Mouse (Mus musculus): ENCODE results near the gene Celsr3. TPM values are rescaled to one million over a fixed set of nuclear protein-coding genes. Genes with fewer than 3 reads are reported as not detected.

Celsr3 gene
- polyA plus RNA-seq, 1 experiment from 2014 or later = 5.4 TPM

DNA sequence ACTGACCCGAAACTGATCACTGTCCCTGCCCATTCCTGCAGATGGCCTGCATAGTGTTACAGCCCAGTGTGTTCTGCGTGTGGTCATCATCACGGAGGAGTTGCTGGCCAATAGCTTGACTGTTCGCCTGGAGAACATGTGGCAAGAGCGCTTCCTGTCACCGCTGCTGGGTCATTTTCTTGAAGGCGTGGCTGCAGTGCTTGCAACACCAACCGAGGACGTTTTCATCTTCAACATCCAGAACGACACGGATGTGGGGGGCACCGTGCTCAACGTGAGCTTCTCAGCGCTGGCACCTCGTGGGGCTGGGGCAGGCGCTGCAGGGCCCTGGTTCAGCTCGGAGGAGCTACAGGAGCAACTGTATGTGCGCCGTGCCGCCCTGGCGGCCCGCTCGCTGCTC is 5.5 kb downstream of the Celsr3 start:
- Histone ChIP-seq H3K27ac (ENCODE audit: low read depth, low read length) (no peak overlapping the region), H3K36me3 (ENCODE audit: control insufficient read depth, insufficient read depth, low read length) (no peaks in the 10 kb centered on the region; the same call in 1 of the 2 replicates), H3K4me1 (ENCODE audit: control insufficient read depth, insufficient read depth, low read length) (peaks cover 26% of the 10 kb centered on the region), H3K27me3 (ENCODE audit: control insufficient read depth, insufficient read depth, low read length) (peaks cover 42% of the 10 kb centered on the region), H3K4me2 (peak overlapping the region; percentile 88), H3K9ac (ENCODE audit: low read length) (no peak overlapping the region), H3K9me3 (ENCODE audit: control insufficient read depth, low read length) (no peaks in the 10 kb centered on the region), H3K4me3 (ENCODE audit: low read depth, low read length) (peak overlapping the region; percentile 38)
- DNase-seq (ENCODE audit: low spot score, missing footprints) (peak; percentile 91), ATAC-seq (ENCODE audit: low FRiP score) (no peak)
- WGBS = 10% methylated on average over 23 of the region's 23 CpGs

DNA sequence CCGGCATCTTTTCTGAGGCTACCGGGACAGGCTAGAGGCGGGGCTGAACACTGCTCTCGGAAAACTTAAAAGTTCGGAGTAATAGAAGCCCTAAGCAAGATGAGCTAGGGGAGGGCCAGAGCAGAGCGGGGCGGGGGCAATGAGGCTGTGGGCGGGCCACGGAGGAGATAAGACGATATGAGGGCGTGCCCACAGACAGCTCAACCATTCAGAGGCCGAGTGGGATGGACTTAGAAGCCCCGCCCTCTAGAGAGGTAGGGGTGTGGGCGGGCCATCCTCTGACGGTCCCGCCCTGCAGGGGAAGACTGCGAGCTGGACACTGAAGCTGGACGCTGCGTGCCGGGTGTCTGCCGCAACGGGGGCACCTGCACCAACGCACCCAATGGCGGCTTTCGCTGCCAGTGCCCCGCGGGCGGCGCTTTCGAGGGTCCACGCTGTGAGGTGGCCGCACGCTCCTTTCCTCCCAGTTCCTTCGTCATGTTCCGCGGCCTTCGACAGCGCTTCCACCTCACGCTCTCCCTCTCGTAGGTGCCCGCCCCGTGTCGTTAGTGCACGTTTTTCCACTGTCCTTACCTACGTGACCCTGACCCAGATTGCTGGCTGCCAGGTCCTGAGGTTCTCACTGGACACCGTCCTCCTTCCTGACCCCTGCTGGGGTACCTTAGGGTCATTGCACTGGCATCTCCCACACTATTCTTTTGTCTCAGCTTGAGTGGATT is 6.4 kb downstream of the Celsr3 start:
- Histone ChIP-seq H3K27me3 (ENCODE audit: control insufficient read depth, insufficient read depth, low read length) (peaks cover 35% of the 10 kb centered on the region), H3K4me1 (ENCODE audit: control insufficient read depth, insufficient read depth, low read length) (peaks cover 19% of the 10 kb centered on the region), H3K4me2 (peak overlapping the region; percentile 88), H3K36me3 (ENCODE audit: control insufficient read depth, insufficient read depth, low read length) (no peaks in the 10 kb centered on the region; the same call in 1 of the 2 replicates), H3K27ac (ENCODE audit: low read depth, low read length) (no peak overlapping the region), H3K9ac (ENCODE audit: low read length) (no peak overlapping the region), H3K4me3 (ENCODE audit: low read depth, low read length) (peak overlapping the region; percentile 38), H3K9me3 (ENCODE audit: control insufficient read depth, low read length) (no peaks in the 10 kb centered on the region)
- 7% methylated on average over 40 of the region's 46 CpGs for WGBS
- ATAC-seq (ENCODE audit: low FRiP score) (peak; percentile 97), DNase-seq (ENCODE audit: low spot score, missing footprints) (peak; percentile 97)

DNA sequence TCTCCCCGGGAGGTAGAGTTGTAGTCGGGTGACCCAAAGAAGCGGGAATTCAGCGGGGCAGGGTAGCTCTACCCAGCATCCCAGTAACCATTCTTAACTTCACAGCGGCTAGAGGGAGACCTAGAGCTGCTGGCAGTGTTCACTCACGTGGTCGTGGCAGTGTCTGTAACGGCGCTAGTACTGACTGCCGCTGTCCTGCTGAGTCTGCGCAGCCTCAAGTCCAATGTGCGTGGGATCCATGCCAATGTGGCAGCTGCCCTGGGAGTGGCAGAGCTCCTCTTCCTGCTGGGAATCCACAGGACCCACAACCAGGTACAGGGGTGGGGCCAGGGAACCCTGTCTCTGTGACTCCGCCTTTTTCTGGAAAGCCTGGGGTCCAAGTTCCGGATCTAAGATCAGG is 16.9 kb downstream of the Celsr3 start:
- no peak overlapping the region for H3K27ac ChIP-seq (ENCODE audit: low read depth, low read length)
- H3K4me1 ChIP-seq (ENCODE audit: control insufficient read depth, insufficient read depth, low read length) = no peaks in the 10 kb centered on the region
- DNase-seq (ENCODE audit: low spot score, missing footprints) (peak; percentile 77), ATAC-seq (ENCODE audit: low FRiP score) (peak; percentile 33; the same call in 1 of the 2 replicates)
- no peak overlapping the region for H3K9ac ChIP-seq (ENCODE audit: low read length)
- H3K36me3 ChIP-seq (ENCODE audit: control insufficient read depth, insufficient read depth, low read length) = 0 out of 2 replicates have a peak, but pooled peaks cover 2% of the 10 kb centered on the region
- no peaks in the 10 kb centered on the region for H3K27me3 ChIP-seq (ENCODE audit: control insufficient read depth, insufficient read depth, low read length)
- 25% methylated on average over 14 of the region's 14 CpGs for WGBS
- H3K4me3 ChIP-seq (ENCODE audit: low read depth, low read length) = no peak overlapping the region
- H3K9me3 ChIP-seq (ENCODE audit: control insufficient read depth, low read length) = no peaks in the 10 kb centered on the region
- no peak overlapping the region for H3K4me2 ChIP-seq

DNA sequence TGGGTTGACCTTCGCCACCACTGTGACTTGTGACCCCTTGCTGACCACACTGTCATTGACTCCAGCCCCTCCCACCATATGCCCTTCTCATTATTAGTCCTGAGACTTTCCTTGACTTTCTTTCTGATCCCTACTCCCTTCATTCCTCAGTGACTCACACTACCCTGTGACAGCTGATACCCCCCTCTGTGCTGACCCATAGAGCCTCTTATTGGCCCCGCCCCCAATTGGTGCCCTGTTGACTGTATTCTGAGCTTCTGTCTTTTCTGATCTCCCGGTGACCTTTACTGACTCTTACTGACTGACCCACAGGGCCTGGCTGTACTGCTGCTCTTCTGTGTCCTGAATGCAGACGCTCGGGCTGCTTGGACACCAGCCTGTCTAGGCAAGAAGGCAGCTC is 19.3 kb downstream of the Celsr3 start:
- no peaks in the 10 kb centered on the region for H3K4me1 ChIP-seq (ENCODE audit: control insufficient read depth, insufficient read depth, low read length)
- no peak for ATAC-seq (ENCODE audit: low FRiP score)
- peak; percentile 35 for DNase-seq (ENCODE audit: low spot score, missing footprints)
- 0 out of 2 replicates have a peak, but pooled peaks cover 5% of the 10 kb centered on the region for H3K36me3 ChIP-seq (ENCODE audit: control insufficient read depth, insufficient read depth, low read length)
- no peak overlapping the region for H3K4me2 ChIP-seq
- H3K4me3 ChIP-seq (ENCODE audit: low read depth, low read length) = no peak overlapping the region
- H3K27ac ChIP-seq (ENCODE audit: low read depth, low read length) = no peak overlapping the region
- WGBS = 84% methylated on average over 5 of the region's 5 CpGs
- H3K9me3 ChIP-seq (ENCODE audit: control insufficient read depth, low read length) = no peaks in the 10 kb centered on the region
- H3K27me3 ChIP-seq (ENCODE audit: control insufficient read depth, insufficient read depth, low read length) = no peaks in the 10 kb centered on the region
- no peak overlapping the region for H3K9ac ChIP-seq (ENCODE audit: low read length)

DNA sequence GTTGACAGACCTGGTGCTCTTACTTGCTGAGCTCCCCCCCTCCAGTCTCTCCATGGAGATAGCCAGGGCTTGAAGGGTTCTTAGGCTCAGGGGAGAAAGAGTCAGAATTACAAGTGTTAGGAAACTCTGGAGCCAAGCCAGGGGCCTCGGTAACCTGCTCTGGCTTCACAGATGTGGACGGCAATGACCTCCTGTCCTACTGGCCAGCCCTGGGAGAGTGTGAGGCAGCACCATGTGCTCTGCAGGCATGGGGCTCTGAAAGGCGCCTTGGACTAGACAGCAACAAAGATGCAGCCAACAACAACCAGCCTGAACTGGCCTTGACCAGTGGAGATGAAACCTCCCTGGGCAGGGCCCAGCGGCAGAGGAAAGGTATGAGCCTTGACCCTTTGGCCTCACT is 21.3 kb downstream of the Celsr3 start:
- WGBS = 83% methylated on average over 4 of the region's 4 CpGs
- no peaks in the 10 kb centered on the region for H3K9me3 ChIP-seq (ENCODE audit: control insufficient read depth, low read length)
- ATAC-seq (ENCODE audit: low FRiP score) (no peak), DNase-seq (ENCODE audit: low spot score, missing footprints) (no peak)
- no peak overlapping the region for H3K27ac ChIP-seq (ENCODE audit: low read depth, low read length)
- no peaks in the 10 kb centered on the region for H3K4me1 ChIP-seq (ENCODE audit: control insufficient read depth, insufficient read depth, low read length)
- 0 out of 2 replicates have a peak, but pooled peaks cover 5% of the 10 kb centered on the region for H3K36me3 ChIP-seq (ENCODE audit: control insufficient read depth, insufficient read depth, low read length)
- no peak overlapping the region for H3K4me2 ChIP-seq
- H3K4me3 ChIP-seq (ENCODE audit: low read depth, low read length) = no peak overlapping the region
- H3K27me3 ChIP-seq (ENCODE audit: control insufficient read depth, insufficient read depth, low read length) = no peaks in the 10 kb centered on the region
- no peak overlapping the region for H3K9ac ChIP-seq (ENCODE audit: low read length)

DNA sequence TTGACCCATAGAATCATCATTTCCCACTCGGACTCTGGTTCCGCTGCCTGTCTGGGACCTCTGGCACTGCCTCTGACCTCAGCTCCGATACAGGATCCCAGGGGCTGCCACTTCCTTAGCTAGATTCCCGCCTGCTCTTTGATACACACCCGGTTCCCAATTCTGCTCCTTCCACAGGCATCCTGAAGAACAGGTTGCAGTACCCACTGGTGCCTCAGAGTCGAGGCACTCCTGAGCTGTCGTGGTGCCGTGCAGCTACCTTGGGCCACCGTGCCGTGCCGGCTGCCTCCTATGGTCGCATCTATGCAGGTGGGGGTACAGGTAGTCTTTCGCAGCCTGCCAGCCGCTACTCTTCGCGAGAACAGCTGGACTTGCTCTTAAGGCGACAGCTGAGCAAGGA is 22.3 kb downstream of the Celsr3 start:
- no peak overlapping the region for H3K9ac ChIP-seq (ENCODE audit: low read length)
- no peaks in the 10 kb centered on the region for H3K27me3 ChIP-seq (ENCODE audit: control insufficient read depth, insufficient read depth, low read length)
- DNase-seq (ENCODE audit: low spot score, missing footprints) = no peak
- 0 out of 2 replicates have a peak, but pooled peaks cover 5% of the 10 kb centered on the region for H3K36me3 ChIP-seq (ENCODE audit: control insufficient read depth, insufficient read depth, low read length)
- ATAC-seq (ENCODE audit: low FRiP score) = no peak
- no peaks in the 10 kb centered on the region for H3K9me3 ChIP-seq (ENCODE audit: control insufficient read depth, low read length)
- H3K4me1 ChIP-seq (ENCODE audit: control insufficient read depth, insufficient read depth, low read length) = 0 out of 2 replicates have a peak, but pooled peaks cover under 1% of the 10 kb centered on the region
- no peak overlapping the region for H3K4me3 ChIP-seq (ENCODE audit: low read depth, low read length)
- 85% methylated on average over 17 of the region's 17 CpGs for WGBS
- H3K27ac ChIP-seq (ENCODE audit: low read depth, low read length) = no peak overlapping the region
- H3K4me2 ChIP-seq = no peak overlapping the region

DNA sequence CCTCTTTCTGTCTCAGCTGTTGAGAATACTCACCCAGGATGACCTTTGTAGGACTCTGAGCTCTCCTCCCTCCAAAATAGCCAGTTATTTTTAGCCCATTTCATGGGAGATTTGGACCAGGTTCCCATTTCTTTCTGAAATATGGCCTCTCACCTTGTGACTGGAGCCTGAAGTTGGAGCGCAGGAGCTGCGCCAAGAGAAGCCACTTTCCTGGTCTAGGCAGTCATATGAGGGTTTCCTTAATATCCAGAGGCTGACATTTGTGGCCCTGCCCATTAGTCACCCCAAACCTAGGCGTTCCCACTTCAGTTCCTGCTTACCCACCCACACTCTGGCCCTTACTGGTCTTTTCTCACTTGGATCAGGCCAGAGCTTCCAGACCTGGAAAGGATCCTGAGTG is 26.9 kb downstream of the Celsr3 start, which contains the start of gene Slc26a6:
Gene Slc26a6, plus strand, starts transcription at position 308 of the 400 bp plus-strand sequence.
- Histone ChIP-seq H3K27me3 (ENCODE audit: control insufficient read depth, insufficient read depth, low read length) (no peaks in the 10 kb centered on the region), H3K9ac (ENCODE audit: low read length) (peak within 1 kb of the TSS; percentile 73), H3K36me3 (ENCODE audit: control insufficient read depth, insufficient read depth, low read length) (0 out of 2 replicates have a peak, but pooled peaks cover 3% of the 10 kb centered on the region), H3K9me3 (ENCODE audit: control insufficient read depth, low read length) (no peaks in the 10 kb centered on the region), H3K4me3 (ENCODE audit: low read depth, low read length) (peak within 1 kb of the TSS; percentile 66), H3K27ac (ENCODE audit: low read depth, low read length) (0 out of 2 replicates have a peak within 1 kb of the TSS, but pooled peaks have one; percentile 46), H3K4me1 (ENCODE audit: control insufficient read depth, insufficient read depth, low read length) (peaks cover 9% of the 10 kb centered on the region), H3K4me2 (peak within 1 kb of the TSS; percentile 88)
- WGBS = 87% methylated on average over 3 of the region's 3 CpGs
- no peak for ATAC-seq (ENCODE audit: low FRiP score)
- DNase-seq (ENCODE audit: low spot score, missing footprints) = peak; percentile 54

DNA sequence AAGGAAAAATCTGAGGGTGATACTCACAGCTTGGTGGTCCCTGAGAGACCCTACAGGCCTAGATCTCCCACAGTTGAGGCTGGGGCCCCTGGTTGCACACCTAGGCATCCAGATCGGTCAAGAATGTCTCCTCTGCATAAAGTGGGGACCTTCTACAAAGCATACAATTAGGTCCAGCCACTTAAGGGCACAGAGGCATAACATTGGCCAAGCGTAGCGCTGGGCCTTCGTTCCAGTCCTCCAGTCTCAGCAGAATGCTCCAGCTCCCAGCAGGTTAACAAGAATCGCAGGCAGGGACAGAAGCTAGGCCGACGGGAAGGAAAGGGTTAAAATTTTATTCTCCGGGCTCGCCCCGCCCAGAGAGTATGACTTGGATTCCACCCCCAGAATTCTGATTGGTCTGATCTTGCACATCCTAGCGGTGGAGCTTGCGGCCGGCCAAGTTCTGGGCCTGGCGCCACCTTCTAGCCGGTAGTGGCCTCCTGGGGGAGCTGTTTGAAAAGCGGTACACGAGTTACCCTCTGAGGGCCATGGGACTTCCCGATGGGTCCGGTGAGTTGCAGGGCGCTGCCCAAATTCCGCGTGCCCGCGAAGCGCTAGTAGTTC is 27.6 kb downstream of the Celsr3 start:
- Histone ChIP-seq H3K4me1 (ENCODE audit: control insufficient read depth, insufficient read depth, low read length) (peaks cover 9% of the 10 kb centered on the region), H3K4me2 (peak overlapping the region; percentile 88), H3K9ac (ENCODE audit: low read length) (peak overlapping the region; percentile 73), H3K27ac (ENCODE audit: low read depth, low read length) (0 out of 2 replicates have a peak overlapping the region, but pooled peaks have one; percentile 46), H3K27me3 (ENCODE audit: control insufficient read depth, insufficient read depth, low read length) (no peaks in the 10 kb centered on the region), H3K36me3 (ENCODE audit: control insufficient read depth, insufficient read depth, low read length) (0 out of 2 replicates have a peak, but pooled peaks cover 3% of the 10 kb centered on the region), H3K4me3 (ENCODE audit: low read depth, low read length) (peak overlapping the region; percentile 66), H3K9me3 (ENCODE audit: control insufficient read depth, low read length) (no peaks in the 10 kb centered on the region)
- peak; percentile 88 for ATAC-seq (ENCODE audit: low FRiP score)
- WGBS = 3% methylated on average over 25 of the region's 25 CpGs
- DNase-seq (ENCODE audit: low spot score, missing footprints) = peak; percentile 99

DNA sequence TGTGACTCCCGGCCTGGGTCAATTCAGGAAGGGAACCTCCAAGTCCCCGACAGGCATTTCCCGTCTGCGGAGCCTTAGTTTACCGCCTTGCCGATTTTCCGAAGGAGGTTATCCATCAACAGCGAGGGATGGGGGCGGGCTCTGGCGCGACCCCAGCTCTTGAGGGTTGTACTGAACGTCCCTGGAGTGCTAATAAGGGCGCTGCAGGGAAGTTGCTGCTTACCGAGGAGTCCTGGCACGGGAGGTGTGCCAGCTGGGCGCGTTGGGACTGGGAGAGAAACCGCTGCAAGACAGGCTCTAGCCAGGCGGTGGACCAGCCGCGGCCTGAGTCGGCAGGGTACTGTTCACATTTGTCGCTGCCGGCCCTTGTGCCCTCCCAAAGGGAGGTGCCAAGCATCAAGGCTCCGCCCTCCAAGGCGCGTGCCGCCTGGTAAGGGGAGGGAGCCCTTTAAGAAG is 28.1 kb downstream of the Celsr3 start:
- Histone ChIP-seq H3K36me3 (ENCODE audit: control insufficient read depth, insufficient read depth, low read length) (0 out of 2 replicates have a peak, but pooled peaks cover 2% of the 10 kb centered on the region), H3K27me3 (ENCODE audit: control insufficient read depth, insufficient read depth, low read length) (no peaks in the 10 kb centered on the region), H3K4me1 (ENCODE audit: control insufficient read depth, insufficient read depth, low read length) (peaks cover 9% of the 10 kb centered on the region), H3K4me2 (peak overlapping the region; percentile 88), H3K9me3 (ENCODE audit: control insufficient read depth, low read length) (no peaks in the 10 kb centered on the region), H3K4me3 (ENCODE audit: low read depth, low read length) (peak overlapping the region; percentile 66), H3K27ac (ENCODE audit: low read depth, low read length) (0 out of 2 replicates have a peak overlapping the region, but pooled peaks have one; percentile 46), H3K9ac (ENCODE audit: low read length) (peak overlapping the region; percentile 73)
- ATAC-seq (ENCODE audit: low FRiP score) = peak; percentile 79
- WGBS = under 1% methylated on average over 28 of the region's 28 CpGs
- DNase-seq (ENCODE audit: low spot score, missing footprints) = no peak

All from midbrain, embryonic 11.5 days (tissue).